Mouse (Mus musculus) bone marrow macrophage, adult 2 months (primary cell): Measurements from ENCODE around the gene Fgl2.

ENCODE experiments used
- CTCF ChIP-seq: IDR thresholded peaks from 2 replicates; pipeline ENCODE4 v1.5.1; 2012; ENCODE audit warnings: low read depth, mild to moderate bottlenecking, low read length, moderate library complexity
- POLR2A ChIP-seq: IDR thresholded peaks from 2 replicates; pipeline ENCODE4 v1.6.1; 2012; ENCODE audit warnings: mild to moderate bottlenecking, low read depth, low read length, borderline replicate concordance

- no peak for TF ChIP-seq CTCF
- no peak for TF ChIP-seq POLR2A
Observed at GRCm38 (mm10) chr5:21383392-21384251, 11.2 kb downstream of the Fgl2 start.
